Mouse (Mus musculus): ENCODE data around the gene Gm32742.

The Gm32742 gene

DNA sequence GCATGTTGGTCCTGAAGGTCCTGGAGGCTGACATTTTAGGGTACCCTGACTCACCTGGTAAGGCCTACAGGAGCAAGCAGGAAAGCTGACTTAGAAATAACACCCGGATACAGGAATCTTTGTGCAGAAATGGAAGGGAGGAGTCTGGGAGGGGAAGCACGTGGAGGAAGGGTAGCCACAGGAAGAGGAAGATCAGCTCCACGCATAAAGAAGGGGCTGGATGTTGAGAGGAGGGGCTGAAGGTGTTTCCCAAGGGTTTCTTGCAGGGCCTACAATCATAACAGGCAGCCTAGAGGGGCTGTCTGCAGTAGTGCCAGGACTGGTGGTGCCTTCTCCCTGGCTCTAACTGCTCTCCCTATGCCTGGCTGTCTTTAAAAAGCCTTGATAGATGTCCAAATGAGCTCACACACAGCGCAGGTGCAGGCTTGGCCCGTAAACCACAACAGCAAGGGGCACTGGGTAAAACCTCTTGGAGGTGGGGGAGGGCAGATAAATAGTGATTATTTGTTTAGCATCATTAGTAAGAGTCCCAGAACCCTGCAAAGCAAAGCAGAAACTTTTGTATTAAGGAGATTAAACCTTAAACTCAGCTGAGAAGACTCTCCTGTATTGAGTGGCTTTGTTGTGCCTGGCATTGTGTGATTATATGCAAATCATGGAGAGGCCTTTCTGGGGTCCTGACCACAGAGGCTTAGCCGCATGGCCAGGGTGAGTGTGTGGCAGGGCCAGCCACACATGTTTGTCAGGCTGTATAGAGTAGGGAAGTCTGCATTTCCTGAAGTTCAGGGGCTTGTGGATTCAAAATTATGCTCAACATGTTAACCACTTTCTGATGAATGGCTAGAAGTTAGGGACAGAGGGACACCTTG, at the start of gene Gm32742:
Gm32742 (minus strand) TSS at position 206 of the 869 bp plus-strand sequence.
- DNase-seq (ENCODE audit: low spot score), result no peak

DNA sequence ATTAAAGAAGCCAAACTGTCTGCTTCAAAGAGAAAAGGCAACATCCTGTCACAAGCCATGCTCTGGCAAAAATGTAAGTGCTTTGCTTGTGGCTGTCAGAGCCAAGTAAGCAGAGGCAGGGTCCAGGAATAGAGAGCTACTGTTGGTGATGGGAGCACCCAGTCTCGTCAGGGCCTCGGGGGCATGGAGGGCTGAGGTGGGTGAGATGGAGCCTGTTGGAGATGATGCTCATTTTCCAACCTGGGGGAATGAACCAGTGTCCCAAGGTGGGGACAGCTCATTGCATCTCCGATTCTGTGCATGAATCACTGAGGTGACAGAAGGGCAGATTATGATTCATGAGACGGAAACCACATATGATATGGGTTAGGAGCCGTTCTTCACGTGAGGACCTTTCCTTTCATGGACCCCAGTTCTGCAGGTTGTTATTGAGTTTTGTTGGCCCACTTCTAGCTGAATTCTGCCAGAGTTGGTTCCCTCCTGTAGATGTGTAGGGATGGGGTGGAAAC, 48.5 kb upstream of the Gm32742 start:
- no peak for DNase-seq (ENCODE audit: low spot score)

DNA sequence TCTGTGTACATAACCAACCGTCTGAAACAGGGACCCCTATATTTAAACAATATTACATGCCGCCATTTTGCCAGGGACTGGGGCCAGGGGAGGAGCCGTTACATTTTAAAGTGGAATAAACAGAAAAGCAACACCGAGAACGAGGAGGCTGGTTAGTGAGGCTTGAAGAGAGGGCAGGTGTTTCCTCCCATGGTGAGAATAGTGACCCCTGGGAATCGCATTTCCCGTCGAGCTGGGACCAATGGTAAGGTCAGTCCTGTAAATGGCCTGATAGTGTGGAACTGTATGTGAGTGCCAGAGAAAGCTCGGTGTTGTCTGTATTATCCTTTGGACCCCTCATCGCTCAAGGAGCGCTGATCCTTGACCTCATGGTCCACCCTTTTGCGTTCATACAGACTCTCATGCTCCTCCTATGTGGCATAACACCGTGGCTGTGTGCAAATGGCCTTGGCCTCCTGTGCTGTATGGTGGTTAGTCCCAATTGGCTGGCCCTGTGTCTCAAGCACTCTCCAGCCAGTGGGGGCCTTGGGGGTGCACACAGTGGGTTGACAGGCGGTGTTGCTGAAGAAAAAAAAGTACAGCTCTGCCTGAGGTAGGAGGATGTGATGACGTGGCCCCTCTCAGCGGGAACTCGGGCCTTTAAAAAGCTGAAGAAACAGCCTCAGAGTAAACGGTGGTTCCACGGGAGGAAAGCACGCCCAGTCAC, 47.9 kb upstream of the Gm32742 start, which contains the start of gene Pou2af1:
Pou2af1 (plus strand) TSS at position 686 of the 706 bp plus-strand sequence.
- DNase-seq (ENCODE audit: low spot score), result no peak

DNA sequence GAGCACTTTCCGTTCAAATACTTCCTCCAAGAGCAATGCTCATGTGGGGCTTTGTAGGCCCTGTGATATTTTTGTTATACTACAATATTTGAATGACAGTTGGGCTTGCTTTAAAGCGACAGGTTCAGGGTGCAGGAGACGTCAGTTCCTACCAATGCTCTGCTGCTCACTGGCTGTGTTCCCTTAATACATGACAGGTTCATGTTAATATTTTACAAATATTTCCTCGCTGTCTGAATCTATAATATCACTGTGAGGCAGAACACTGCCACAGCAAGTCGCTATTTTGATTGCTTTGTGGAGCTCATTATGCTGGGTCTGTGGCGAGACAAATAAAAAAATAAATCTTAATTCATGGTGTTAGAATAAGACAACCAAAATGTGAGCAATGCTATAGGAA, 45.9 kb upstream of the Gm32742 start:
- no peak for DNase-seq (ENCODE audit: low spot score)

DNA sequence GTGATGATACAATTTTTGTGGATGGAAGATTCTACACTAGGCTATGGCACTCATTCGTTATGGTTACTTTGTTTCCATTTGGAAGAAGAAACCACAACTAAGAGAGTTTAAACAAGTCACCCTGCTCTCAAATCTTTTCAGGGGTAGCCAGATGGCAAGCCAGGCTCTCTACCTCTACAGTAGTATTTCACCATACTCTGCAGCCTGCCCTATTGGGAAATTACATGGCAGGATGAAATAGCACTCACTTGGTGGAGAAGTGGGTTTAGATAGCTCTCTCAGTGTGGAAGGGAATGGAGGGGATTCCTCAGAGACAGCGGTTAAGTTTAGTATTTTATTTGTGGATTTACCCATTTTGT, 43.6 kb upstream of the Gm32742 start:
- no peak for DNase-seq (ENCODE audit: low spot score)

DNA sequence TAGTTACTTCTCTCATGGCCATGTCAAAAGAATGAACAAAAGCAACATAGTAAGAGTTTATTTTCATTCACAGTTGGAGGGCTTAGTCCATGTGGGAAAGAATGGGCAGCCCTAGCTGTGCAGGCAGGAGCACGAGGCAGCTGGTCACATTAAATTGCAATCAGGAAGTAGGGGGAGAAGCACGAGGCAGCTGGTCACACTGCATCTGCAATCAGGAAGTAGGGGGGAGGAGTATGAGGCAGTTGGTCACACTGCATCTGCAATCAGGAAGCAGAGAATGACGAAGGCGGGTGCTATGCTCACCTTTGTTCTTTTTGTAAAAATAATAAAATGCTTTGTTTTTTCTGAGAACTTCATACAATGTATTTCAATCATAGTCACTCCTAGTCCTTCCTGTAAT, 29.5 kb upstream of the Gm32742 start:
- DNase-seq (ENCODE audit: low spot score), result no peak

DNA sequence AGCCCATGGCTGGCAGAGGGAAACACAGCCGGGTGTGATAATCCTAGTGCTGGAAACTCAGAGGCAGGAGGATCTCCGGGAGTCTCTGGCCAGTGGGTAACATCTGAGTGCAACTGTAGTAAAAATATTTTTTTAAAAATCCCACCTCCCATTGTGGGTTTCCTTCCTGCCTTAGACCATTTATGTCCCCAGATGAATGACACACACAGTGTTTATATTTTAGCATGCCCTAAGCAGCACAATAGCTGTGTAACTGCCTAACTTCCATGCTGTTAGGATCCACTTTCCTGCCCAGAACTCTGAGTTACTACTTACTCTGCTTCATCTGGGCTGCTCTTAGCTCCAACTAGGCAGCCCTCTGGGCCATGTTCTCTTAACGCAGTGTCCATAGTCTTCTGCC, 25.3 kb upstream of the Gm32742 start:
- DNase-seq (ENCODE audit: low spot score), result no peak

DNA sequence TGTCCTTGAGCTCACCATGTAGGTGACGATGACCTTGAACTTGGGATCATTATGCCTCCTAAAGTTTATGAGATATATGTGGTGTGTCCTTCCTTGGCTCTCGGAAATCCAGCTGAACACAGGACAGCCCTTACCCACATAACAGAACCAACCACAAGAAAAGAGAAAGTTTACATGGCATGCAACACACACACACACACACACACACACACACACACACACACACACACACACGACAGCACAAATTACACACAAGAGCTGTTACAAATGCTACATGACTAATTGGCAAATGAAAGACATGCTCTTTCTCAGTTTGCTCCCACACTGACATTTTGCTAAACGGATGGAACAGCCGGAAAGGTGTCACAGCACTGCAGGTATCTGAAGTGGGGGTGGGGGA, 20.6 kb upstream of the Gm32742 start:
- DNase-seq (ENCODE audit: low spot score), result no peak

DNA sequence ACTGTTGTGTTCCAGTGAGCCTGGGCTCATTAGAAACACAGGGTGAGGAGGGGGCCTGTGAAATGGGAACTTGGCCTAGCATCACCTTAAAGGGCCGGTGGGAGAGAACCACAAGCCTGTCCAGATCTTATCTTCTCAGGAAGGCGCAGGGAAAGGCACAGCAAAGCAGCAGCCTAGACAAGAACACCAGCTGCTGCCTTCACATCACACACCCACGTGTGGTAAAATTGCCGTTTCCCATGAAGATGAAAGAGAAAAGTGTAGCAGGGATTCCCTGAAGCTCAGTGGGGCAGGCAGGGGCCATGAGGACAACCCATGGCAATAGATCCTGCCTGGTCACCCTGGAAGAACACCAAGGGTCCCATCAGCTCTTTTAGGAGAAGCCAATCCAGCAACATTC, 20.1 kb upstream of the Gm32742 start:
- no peak for DNase-seq (ENCODE audit: low spot score)

DNA sequence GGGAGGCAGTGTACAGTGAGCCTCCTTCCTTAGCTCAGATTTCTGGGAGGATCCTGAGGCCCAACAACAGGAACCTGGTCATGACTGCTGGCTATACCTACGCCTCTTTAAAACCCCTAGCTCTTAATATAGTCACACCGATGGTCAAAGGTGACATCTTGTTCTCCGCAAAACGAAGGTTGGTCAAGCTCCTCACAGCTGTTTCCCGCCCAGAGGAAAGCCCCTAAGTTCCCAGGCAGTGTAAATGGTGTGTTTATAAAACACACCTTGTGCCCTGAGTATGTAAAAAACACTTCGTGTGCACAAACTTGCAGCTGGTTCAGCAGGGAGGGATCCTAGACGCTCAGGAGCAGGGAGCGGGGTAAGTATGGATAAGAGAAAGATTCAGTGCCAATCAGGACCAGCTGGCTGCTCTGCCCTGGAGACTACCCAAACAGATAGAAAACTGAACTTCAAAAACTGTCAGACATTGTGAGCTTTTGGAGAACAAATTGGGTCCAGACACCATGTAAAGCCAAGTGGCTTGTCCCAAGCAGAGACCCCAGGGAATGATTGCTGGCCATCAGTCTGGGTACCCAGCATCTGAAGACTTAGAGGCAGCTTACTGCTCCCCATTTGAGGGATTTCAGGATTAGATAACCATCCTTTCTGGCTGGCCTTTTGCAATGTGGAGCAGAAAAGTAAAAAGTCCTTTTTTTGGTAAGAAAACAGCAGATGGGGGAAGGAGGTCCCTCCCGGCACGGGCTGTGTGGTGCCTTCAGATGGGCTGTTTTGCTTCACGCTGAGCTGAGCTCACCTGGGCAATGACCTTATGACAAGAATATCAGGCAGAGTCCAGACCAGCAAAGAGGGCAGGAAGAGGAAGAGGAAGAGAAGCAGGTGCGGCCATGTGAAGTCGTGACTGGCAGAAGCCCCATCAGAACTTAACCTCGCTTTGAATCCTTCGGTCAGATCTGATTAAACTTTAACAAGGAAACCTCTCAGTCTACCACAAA, 17.7 kb upstream of the Gm32742 start:
- DNase-seq (ENCODE audit: low spot score), result no peak

DNA sequence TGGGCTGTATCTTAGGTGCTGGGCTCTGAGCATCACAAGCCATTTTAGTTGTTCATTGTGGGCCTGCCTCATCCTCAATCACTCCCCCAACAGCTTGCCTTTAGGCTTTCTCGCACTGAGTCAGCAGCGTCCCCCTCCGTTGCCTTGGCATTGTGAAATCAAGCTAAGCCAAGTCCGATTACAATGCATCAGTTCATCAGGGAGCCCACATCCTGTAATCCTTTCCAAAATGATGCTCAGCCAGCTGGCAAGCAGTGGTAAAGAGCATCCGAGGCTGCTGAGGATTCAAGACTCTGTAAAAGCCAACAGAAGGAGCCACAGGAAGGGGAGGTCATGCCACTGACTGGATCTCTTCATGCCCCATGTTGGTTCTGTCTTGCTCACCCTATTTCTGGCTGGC, 15.3 kb upstream of the Gm32742 start:
- DNase-seq (ENCODE audit: low spot score), result peak; percentile 29

DNA sequence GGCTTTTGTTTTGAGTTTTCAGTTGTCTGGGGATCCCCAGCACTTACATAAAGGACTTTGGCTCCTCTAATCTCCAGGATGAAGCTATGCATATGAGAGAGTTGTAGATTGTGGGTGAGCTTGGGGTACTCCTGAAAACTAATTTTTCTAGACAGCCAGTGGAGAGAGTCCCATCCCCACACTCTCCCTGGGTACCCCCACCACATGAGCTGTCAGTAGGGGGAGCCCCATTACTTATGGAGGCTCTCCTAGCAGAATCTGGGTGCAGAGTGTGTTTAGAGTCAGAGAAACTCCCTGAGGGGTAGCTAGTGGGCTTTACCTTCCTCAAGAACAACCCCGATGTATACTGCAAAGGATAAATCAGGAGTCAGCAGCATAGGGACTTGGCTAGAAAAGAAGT, 13.0 kb upstream of the Gm32742 start:
- no peak for DNase-seq (ENCODE audit: low spot score)

DNA sequence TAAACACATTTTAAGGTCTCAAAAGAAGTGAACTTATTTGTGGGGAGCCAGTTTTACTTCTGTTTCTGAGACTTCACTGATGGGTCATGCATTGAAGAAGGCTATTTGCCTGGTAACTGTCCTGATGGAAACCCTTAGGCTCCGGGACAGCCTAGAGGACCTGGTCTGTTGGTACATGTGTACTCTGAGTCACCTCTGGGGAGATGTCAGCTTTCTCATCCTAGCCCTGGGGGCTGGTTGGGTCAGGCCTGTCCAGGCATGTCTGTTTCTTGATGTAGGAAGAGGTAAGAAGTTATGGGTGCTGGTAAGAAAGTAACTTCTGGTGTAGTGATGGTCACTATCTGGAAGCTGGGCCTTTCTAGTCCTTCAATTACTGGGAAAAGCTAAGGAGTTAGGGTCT, 10.4 kb upstream of the Gm32742 start:
- DNase-seq (ENCODE audit: low spot score), result no peak

DNA sequence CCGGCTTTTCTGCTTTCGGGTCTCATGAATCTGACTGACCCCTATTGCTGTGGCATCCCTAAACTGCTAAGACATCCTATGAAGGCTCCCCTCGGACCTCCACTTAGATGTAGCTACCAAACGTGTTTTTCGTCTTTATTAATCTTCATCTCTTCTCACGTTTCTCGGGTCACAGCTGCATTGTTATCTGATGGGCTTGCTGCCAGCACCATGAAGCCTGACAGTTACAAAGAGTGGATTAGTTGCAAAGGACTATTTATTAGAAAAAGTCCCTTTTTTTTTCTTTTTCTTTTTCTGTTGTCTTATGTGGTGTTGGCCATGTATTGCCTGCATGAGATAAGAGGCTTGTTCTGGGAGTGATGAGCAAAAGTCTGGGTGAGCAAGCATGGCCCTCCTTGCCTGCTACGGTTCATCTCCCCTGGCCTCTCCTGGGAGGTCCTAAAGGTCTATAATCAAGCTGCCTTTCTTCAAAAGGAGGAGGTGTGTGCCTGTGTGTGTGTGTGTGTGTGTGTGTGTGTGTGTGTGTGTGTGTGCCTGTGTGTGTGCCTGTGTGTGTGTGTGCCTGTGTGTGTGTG, 9.7 kb upstream of the Gm32742 start:
- DNase-seq (ENCODE audit: low spot score), result peak; percentile 34

DNA sequence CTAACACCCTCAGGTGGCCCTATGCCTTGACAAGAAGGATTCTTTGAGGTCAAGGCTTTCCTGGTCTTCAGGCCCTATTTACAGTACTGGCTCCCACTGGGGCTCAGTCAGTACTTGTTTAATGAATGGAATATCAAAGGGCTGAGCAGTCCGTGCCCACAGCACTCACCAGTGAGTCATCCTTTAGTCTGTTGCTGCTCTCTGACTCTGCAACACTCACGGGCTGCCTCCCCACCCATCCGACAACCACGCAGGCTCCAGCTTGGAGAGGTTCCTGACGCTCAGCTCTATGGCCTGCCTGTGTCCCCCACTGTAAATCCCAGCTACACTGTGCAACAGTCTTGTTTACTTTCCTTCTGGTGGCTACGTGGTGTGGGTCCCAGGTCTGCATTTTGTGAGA, 5.0 kb upstream of the Gm32742 start:
- DNase-seq (ENCODE audit: low spot score), result no peak

DNA sequence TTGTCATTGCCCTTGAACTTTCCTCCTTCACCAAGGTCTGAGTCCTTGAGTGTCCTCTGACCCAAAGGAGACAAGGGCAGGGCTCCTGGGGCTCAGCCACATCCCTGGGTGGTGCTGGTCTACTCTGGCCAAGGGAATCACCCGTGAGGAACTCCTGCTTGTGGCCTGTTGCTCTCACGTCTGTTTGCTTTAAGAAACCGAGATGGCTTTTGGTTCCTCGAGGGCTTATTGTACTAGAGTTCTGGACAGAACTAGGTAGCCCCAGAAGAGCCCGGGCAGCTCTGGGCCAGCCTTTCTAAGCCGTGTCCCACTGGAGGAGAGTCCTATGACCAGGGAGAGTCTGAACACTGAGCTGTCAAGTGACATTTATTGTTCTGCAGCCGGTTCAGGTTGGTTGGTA, 3.8 kb upstream of the Gm32742 start:
- no peak for DNase-seq (ENCODE audit: low spot score)

DNA sequence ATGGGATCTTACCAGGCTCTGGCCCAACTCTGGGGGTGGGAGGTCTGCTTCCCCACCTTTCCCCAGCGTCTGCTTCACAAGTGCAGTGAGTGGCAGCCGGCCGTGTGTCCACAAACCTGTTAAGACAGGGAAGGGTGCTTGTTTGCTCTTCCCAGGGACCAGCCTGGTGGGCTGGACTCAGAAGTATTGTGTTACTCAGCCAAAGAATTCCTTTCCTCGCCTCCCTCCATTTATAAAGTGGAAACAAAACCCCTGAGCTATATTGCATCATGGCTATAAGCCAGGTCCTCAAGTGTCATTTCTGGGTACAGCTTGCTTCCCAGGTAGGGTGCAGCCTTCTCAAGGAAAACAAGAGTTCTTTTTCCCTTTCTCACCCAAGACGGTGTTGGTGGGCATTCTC, 3.4 kb upstream of the Gm32742 start:
- no peak for DNase-seq (ENCODE audit: low spot score)

DNA sequence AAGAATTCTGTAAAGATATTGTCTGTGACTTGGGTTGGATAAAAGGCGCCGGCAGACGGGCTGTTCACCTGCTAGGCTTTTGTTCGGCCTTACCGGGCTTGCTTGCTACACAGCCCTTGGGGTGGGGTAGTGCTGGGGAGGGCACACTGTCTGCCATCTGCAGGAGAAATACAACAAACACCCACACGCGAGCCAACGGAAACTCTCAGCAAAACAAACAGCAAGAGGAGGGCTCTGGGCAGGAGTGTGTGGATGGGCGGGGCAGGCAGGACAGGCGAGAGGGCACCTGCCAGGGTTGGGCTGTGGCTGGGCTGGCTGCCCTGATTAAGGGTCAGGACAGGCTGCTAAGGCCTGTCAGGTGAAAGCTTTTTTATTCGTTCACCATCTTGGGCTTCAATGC, 2.6 kb upstream of the Gm32742 start:
- DNase-seq (ENCODE audit: low spot score), result no peak

DNA sequence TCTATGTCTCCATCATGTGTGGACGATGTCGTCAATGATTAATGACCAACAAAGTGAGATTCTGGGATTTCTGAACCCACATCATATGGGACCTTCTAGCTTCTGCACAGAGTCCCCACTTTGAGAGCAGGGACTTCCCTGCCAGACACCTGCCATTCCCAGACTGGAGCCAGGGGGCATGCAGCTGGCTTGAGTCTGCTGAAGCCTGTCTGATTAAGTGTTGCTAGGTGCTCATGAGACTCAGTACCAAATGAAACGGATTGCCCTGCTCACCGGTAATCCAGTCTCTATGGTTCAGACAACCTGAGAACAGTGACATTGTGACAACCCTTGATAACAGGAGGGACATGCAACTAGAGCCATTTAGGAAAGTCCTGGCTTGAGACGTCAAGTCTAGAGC, 1.3 kb downstream of the Gm32742 start:
- DNase-seq (ENCODE audit: low spot score), result no peak

DNA sequence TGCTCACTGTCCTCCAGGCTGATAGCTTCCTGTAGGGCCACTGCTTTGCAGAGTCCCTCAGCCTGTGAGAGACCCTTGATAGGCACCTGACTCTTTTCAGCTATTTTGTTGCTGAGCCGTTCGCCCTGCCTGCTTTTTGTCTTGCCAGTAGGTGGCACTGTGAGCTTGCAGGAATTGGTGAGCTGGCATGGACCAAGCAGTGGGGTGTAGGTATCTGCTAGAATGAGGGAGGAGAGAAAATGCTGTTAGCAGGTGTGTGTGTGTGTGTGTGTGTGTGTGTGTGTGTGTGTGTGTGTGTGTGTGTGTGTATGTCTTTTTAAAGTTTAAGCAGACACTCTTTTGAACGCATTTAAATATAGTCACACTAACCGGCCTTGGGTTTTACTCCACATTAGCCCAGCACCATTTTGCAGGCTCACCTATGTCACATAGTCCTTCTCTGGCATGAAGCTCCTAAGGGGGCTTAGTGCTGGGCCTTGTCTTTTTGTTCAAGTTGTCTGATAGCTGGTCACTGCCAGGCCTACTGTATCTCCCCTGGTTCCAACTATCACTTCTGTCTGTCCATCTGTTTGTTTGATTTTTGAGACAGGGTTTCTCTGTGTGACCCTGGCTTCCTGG, 3.4 kb downstream of the Gm32742 start:
- peak; percentile 88 for DNase-seq (ENCODE audit: low spot score)

DNA sequence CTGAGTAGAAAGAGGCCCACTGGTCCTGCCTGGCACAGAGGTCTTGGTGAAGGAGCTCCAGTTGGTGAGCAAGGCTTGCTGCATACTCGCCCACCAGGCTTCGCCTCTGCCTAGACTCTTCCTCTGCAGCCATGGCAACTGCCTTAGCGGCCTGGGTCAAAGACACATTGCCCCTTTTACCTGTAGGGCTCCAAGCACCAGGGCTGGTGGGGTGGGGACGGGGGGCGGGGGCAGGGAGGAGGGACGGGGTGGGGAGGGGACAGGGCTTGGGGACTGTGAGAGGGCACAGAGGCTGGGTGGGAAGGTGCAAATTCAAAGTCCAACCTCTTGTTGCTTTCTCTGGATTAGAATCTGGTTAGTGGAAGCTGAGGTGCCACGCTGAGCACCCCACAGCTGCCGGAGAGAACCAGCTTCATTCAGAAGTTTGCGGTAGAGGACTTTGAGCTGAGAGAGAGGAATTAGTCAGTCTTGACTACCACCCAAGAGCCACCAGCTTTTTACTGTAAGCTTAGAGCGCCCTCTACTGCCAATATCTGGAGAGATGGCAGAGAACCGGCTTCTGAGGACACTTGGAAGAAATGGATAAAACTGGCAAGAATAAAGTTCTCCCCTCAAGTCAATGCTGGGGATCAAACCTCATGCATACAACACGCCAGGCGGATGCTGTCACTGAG, 13.1 kb downstream of the Gm32742 start:
- peak; percentile 84 for DNase-seq (ENCODE audit: low spot score)
